Mouse (Mus musculus): ENCODE data around the gene Vapa. TPM values are rescaled to one million over a fixed set of nuclear protein-coding genes. Genes with fewer than 3 reads are reported as not detected.

Vapa gene
- total and polyA plus RNA-seq, 3 experiments: 51.4 to 158 (median 151) TPM

DNA sequence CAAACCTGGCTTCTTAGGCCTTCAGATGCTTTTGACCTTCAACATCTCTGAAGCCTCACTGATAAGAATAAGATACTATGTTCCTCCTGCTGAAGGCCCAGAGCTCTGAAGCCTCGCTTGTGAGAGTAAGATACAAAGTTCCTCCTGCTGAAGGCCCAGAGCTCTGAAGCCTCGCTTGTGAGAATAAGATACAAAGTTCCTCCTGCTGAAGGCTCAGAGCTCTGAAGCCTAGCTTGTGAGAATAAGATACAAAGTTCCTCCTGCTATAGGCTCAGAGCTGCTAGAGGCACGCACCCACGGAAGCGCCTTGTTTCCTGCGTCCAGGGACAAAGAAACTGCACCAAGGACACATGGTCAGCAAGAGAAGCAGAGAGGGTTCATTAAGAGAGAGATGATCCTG lies 43.4 kb upstream of the Vapa start:
- no peak overlapping the region for H3K27ac ChIP-seq (ENCODE audit: insufficient read depth, low read depth)
- no peaks in the 10 kb centered on the region for H3K79me2 ChIP-seq (replicated peaks; ENCODE audit: control insufficient read depth, extremely low read depth, insufficient read depth, poor library complexity, severe bottlenecking)
- no peak overlapping the region for H3K4me2 ChIP-seq (ENCODE audit: insufficient read depth, low read depth, poor library complexity, severe bottlenecking)
- no peak overlapping the region for H3K4me3 ChIP-seq (replicated peaks in 1 of 3; ENCODE audit: low read depth in 2 of 3, low read length in 2 of 3, poor library complexity in 1 of 3)
- no peaks in the 10 kb centered on the region for H3K4me1 ChIP-seq (ENCODE audit: control insufficient read depth in 1 of 2, insufficient read depth in 2 of 2)
- no peak overlapping the region for H3K9ac ChIP-seq (ENCODE audit: insufficient read depth, low read depth)
- no peaks in the 10 kb centered on the region for H3K27me3 ChIP-seq (replicated peaks)
- H3K9me3 ChIP-seq (replicated peaks; ENCODE audit: low read length): no peaks in the 10 kb centered on the region
- no peak for DNase-seq (ENCODE audit: extremely low read depth)
- in situ Hi-C loops (cut with MboI; ENCODE audit: low pct_ligation_motif_present, low pct_unique_long_range_greater_than_20kb, low sequenced_read_pairs) (no loop called here), dilution Hi-C loops (cut with MboI; ENCODE audit: extremely low pct_ligation_motif_present, extremely low pct_unique_long_range_greater_than_20kb, low sequenced_read_pairs) (no loop called here)
- no peaks in the 10 kb centered on the region for H3K36me3 ChIP-seq (replicated peaks in 1 of 2; ENCODE audit: control insufficient read depth in 1 of 2, insufficient read depth in 1 of 2, low read length in 1 of 2)
- TF ChIP-seq TBP (conservative IDR thresholded peaks at IDR 0.05; ENCODE audit: low read depth, low read length) (no peak), EP300 (IDR thresholded peaks at IDR 0.05; ENCODE audit: low read length) (no peak), NELFE (IDR thresholded peaks at IDR 0.05; ENCODE audit: low read depth, low read length) (no peak), MAFK (IDR thresholded peaks at IDR 0.05; ENCODE audit: insufficient replicate concordance, low read length) (no peak), CHD2 (IDR thresholded peaks at IDR 0.05; ENCODE audit: low read length) (no peak), ZKSCAN1 (IDR thresholded peaks at IDR 0.05; ENCODE audit: borderline replicate concordance, low read depth, low read length) (no peak)

DNA sequence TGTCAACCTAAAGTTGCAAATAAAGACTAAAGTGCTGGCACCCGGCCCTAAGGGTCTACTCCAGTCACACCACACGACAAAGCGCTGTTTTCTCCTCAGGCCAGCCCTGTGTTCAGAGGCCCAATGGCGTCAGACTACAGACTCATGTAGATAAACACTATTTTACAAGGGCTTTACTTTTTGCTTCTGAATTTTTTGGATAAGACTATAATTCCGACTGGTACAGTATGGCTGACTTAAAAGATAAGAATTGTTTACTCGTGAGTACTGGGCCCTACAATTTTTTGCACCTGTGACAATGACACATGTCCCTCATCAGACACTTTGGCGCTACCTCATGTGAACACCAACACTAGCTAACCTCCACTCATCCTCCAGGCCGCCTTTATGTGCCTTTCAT lies 42.7 kb upstream of the Vapa start:
- H3K9me3 ChIP-seq (replicated peaks; ENCODE audit: low read length): no peaks in the 10 kb centered on the region
- no peak for TF ChIP-seq ZNF384 (IDR thresholded peaks at IDR 0.05; ENCODE audit: low read depth, low read length)
- TF ChIP-seq PAX5 (IDR thresholded peaks at IDR 0.05; ENCODE audit: low read length): no peak
- no peak for TF ChIP-seq E2F4 (IDR thresholded peaks at IDR 0.05; ENCODE audit: insufficient replicate concordance, low read depth, low read length)
- TF ChIP-seq USF2 (conservative IDR thresholded peaks at IDR 0.05; ENCODE audit: low read depth, low read length): no peak
- no peak for TF ChIP-seq TBP (conservative IDR thresholded peaks at IDR 0.05; ENCODE audit: low read depth, low read length)
- no peak for TF ChIP-seq MAX (IDR thresholded peaks at IDR 0.05; ENCODE audit: low read length)
- no peak for TF ChIP-seq EP300 (IDR thresholded peaks at IDR 0.05; ENCODE audit: low read length)
- TF ChIP-seq NELFE (IDR thresholded peaks at IDR 0.05; ENCODE audit: low read depth, low read length): no peak
- TF ChIP-seq BHLHE40 (IDR thresholded peaks at IDR 0.05; ENCODE audit: low read depth, low read length): no peak
- TF ChIP-seq ETS1 (conservative IDR thresholded peaks at IDR 0.05; ENCODE audit: low read depth, low read length): no peak
- TF ChIP-seq MEF2A (IDR thresholded peaks at IDR 0.05; ENCODE audit: borderline replicate concordance, low read depth, low read length): no peak
- no peak for TF ChIP-seq TCF12 (IDR thresholded peaks at IDR 0.05; ENCODE audit: low read depth, low read length)
- no peak overlapping the region for H3K9ac ChIP-seq (ENCODE audit: insufficient read depth, low read depth)
- dilution Hi-C loops (cut with MboI; ENCODE audit: extremely low pct_ligation_motif_present, extremely low pct_unique_long_range_greater_than_20kb, low sequenced_read_pairs) (no loop called here), in situ Hi-C loops (cut with MboI; ENCODE audit: low pct_ligation_motif_present, low pct_unique_long_range_greater_than_20kb, low sequenced_read_pairs) (no loop called here)
- H3K4me1 ChIP-seq (ENCODE audit: control insufficient read depth in 1 of 2, insufficient read depth in 2 of 2): no peaks in the 10 kb centered on the region
- no peaks in the 10 kb centered on the region for H3K27me3 ChIP-seq (replicated peaks)
- no peak overlapping the region for H3K4me3 ChIP-seq (replicated peaks in 1 of 3; ENCODE audit: low read depth in 2 of 3, low read length in 2 of 3, poor library complexity in 1 of 3)
- DNase-seq (ENCODE audit: extremely low read depth): no peak
- no peaks in the 10 kb centered on the region for H3K36me3 ChIP-seq (replicated peaks in 1 of 2; ENCODE audit: control insufficient read depth in 1 of 2, insufficient read depth in 1 of 2, low read length in 1 of 2)
- H3K4me2 ChIP-seq (ENCODE audit: insufficient read depth, low read depth, poor library complexity, severe bottlenecking): no peak overlapping the region
- H3K27ac ChIP-seq (ENCODE audit: insufficient read depth, low read depth): no peak overlapping the region
- no peaks in the 10 kb centered on the region for H3K79me2 ChIP-seq (replicated peaks; ENCODE audit: control insufficient read depth, extremely low read depth, insufficient read depth, poor library complexity, severe bottlenecking)

Data from CH12.LX (cell line).